Mouse (Mus musculus) gastrocnemius, adult 2 months (tissue): ENCODE measurements around the gene Med22. TPM values are rescaled to one million over a fixed set of nuclear protein-coding genes. Genes with fewer than 3 reads are reported as not detected.
"Not testable (repeated sequence)": the region's sequence is repeated elsewhere in the genome, so short reads cannot be mapped to it uniquely, and the experiment has no call there.

Experiments
- DNase-seq: peaks from one replicate; pipeline ENCODE4 v3.0.0; 2022
- H3K27ac ChIP-seq: fragments of 200-600 bp; 2 replicates; pipeline ENCODE4 v1.8.1; 2022; ENCODE audit warnings: mild to moderate bottlenecking
- H3K4me3 ChIP-seq: fragments of 200-600 bp; 2 replicates; pipeline ENCODE4 v1.8.1; 2022; ENCODE audit warnings: mild to moderate bottlenecking, moderate library complexity
- CTCF ChIP-seq: fragments of 200-600 bp; IDR thresholded peaks from 2 replicates; pipeline ENCODE4 v1.8.1; 2022; ENCODE audit warnings: antibody characterized with exemption, mild to moderate bottlenecking, moderate library complexity
- intact Hi-C: fragments of 180-260 bp; cut with DNase I; formaldehyde crosslinking; loops from one replicate; pipeline ENCODE4 v1.15.1; 2025
- total RNA-seq, 2 experiments: library from RNA; stranded (reverse); gene quantifications; 2 replicates each; pipeline ENCODE4 v1.2.3; 2021

The Med22 gene
- total RNA-seq, 2 experiments from 2014 or later, result 15.4 to 19.0 TPM

GRCm38 (mm10) chr2:26900731-26901130 is 9.7 kb downstream of the Med22 start:
- H3K4me3 ChIP-seq, result no peak overlapping the region
- intact Hi-C loops, result loop anchor here (5.0 kb wide), 1 partner anchor 453 kb away; the partner anchor contains the start of gene Sec16a

DNA sequence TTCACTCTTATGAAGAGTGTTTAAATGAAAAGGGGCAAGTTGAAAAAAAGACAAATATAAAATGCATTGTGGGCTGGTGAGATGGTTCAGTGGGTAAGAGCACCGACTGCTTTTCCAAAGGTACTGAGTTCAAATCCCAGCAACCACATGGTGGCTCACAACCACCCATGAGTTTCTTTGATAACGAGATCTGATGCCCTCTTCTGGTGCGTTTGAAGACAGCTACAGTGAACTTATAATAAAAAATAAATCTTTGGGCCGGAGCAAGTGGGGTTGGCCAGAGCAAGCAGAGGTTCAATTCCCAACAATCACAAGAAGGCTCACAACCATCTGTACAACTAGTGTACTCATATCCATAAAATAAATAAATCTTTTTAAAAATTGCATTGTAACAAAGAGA is 14.6 kb downstream of the Med22 start:
- no peak overlapping the region for H3K4me3 ChIP-seq
- no peak for TF ChIP-seq CTCF
- H3K27ac ChIP-seq, result no peak overlapping the region
- DNase-seq, result no peak
- intact Hi-C loops, result no loop called here

More at GRCm38 (mm10) chr2:26900731-26901130, 9.7 kb downstream of the Med22 start:
- H3K27ac ChIP-seq, result no peak overlapping the region
- DNase-seq, result no peak
- TF ChIP-seq CTCF, result no peak

DNA sequence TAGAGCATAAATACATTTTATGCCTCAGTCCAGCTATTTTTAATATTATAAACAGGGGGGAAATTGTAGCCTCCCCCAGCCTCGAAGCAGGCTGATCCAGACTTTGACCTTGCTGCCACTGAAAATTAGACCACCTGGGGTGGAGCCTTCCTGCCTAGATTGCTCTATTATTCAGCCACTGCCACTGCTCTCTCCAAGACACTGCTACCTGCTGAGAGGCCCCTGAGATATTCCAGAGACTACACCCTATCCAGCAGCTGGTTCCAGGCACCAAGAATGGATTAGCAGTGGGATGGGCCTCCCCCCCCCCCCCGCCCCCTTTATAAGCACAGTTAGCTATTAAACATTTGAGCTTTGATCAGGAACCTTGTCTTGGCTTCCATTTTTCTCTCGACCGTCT is 24.3 kb downstream of the Med22 start:
- intact Hi-C loops, H3K27ac ChIP-seq, DNase-seq, H3K4me3 ChIP-seq: not testable (repeated sequence)

DNA sequence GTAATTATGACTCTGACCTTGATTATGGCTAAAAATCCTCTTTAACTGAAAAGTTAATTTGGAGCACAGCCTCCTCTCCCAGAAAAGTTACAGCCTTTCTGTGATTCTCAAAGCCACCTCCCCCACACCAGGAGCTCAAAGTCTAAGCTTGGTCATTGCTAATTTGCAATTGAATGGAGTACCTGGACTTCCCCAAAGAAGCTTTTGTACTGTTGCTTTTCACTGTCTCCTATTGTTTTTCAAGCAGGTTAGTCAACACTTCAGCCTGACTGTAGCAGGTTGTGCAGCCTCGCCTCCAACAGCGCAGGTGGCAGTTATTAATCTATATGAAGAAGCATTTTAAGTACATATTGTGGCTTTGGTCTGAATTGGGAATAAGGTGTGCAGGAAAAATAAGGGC is 24.9 kb downstream of the Med22 start:
- intact Hi-C loops, H3K27ac ChIP-seq, DNase-seq, H3K4me3 ChIP-seq: not testable (repeated sequence)

GRCm38 (mm10) chr2:26878571-26878970 is 31.9 kb downstream of the Med22 start:
- intact Hi-C loops, result no loop called here

GRCm38 (mm10) chr2:26870666-26871065 is 39.8 kb downstream of the Med22 start:
- TF ChIP-seq CTCF, result no peak
- intact Hi-C loops, result no loop called here
- H3K27ac ChIP-seq, result no peak overlapping the region

More at GRCm38 (mm10) chr2:26878571-26878970, 31.9 kb downstream of the Med22 start:
- no peak for DNase-seq
- no peak overlapping the region for H3K27ac ChIP-seq
- TF ChIP-seq CTCF, result no peak
- no peak overlapping the region for H3K4me3 ChIP-seq

DNA sequence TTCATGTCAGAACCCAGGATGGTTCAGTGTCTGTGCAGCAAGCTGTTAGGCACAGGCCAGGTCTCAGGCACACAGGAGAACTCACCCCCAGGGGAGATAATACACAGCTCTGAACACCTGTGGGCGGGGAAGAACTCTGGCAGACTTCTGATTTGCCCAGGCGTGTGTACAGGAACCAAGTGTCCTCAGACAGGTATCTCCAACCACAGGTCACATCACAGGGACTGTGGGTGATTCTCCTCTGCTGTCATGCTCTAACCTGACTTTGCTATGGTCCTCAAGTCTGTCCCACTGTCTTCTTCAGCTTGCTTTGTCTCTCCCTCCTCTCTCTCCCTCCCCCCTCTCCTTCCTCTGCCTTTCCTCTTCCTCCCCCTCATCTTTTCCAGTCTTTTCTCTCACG is 45.6 kb downstream of the Med22 start, which contains the start of gene Abo:
Gene Abo (minus strand): TSS at position 101 of the 400 bp plus-strand sequence.
- no peak for TF ChIP-seq CTCF
- no peak within 1 kb of the TSS for H3K4me3 ChIP-seq
- intact Hi-C loops, result loop anchor here (10.0 kb wide), 1 partner anchor 190 kb away; the partner anchor contains the start of gene Lcn4
- DNase-seq, result no peak
- no peak within 1 kb of the TSS for H3K27ac ChIP-seq

More at GRCm38 (mm10) chr2:26870666-26871065, 39.8 kb downstream of the Med22 start:
- no peak overlapping the region for H3K4me3 ChIP-seq
- no peak for DNase-seq

DNA sequence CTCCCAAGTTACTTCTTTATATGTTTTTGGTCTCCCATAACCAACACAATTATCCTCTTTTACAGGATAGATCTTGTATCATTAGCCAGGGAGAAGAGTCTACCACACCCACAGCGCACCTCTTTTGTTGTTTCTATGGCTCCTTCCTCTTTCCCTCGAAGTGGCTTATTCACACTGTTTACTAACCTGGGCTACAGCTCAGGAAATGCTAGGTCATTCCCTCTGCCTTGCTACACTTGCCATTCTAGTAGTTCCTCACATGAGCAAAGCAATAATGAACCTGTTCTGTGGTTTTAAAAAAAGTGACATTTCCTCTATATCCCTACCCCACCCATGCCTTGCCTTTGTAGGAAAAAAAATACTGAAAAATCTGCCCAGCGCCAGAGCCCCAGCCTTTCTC is 47.6 kb downstream of the Med22 start:
- no peak overlapping the region for H3K4me3 ChIP-seq
- no peak for DNase-seq
- TF ChIP-seq CTCF, result no peak
- no peak overlapping the region for H3K27ac ChIP-seq
- intact Hi-C loops, result loop anchor here (10.0 kb wide), 1 partner anchor 188 kb away; the partner anchor contains the start of gene Lcn4

Other genes with a start within 250 kb of the Med22 start
- gene Lcn4, start 239.4 kb downstream of the Med22 start, total RNA-seq, result not detected
- not detected for gene Abo, start 45.7 kb downstream of the Med22 start, total RNA-seq
- gene Surf6, start 7.8 kb downstream of the Med22 start, total RNA-seq, result 10 to 100 TPM; 13.0 to 13.1 TPM
- 100 to 1,000 TPM; 261 to 309 TPM for gene Rpl7a, start 87 bp upstream of the Med22 start, total RNA-seq
- gene Surf2, start 5.7 kb upstream of the Med22 start, total RNA-seq, result 10 to 100 TPM; 12.4 to 16.1 TPM
- gene Surf1, start 5.9 kb upstream of the Med22 start, total RNA-seq, result 10 to 100 TPM; 41.1 to 41.6 TPM
- 10 to 100 TPM; 69.0 to 75.6 TPM for gene Surf4, start 23.3 kb upstream of the Med22 start, total RNA-seq
- not detected for gene Stkld1, start 23.4 kb upstream of the Med22 start, total RNA-seq
- 10 to 100 TPM; 16.0 to 19.1 TPM for gene Rexo4, start 53.7 kb upstream of the Med22 start, total RNA-seq
- gene Adamts13, start 62.7 kb upstream of the Med22 start, total RNA-seq, result not detected
- gene Cacfd1, start 99.2 kb upstream of the Med22 start, total RNA-seq, result 10 to 100 TPM; 34.9 to 36.2 TPM
- gene Slc2a6, start 117.3 kb upstream of the Med22 start, total RNA-seq, result not detected
- gene Mymk, start 161.5 kb upstream of the Med22 start, total RNA-seq, result under 1 TPM in 1 of 2 experiments, not detected in 1; 0.36 TPM
- gene Adamtsl2, start 168.7 kb upstream of the Med22 start, total RNA-seq, result 1 to 10 TPM; 2.9 to 9.8 TPM
- gene Fam163b, start 231.8 kb upstream of the Med22 start, total RNA-seq, result not detected